Mouse (Mus musculus) left cerebral cortex, postnatal 14 days (tissue): Measurements from ENCODE around the gene Gdpgp1. TPM values are rescaled to one million over a fixed set of nuclear protein-coding genes. Genes with fewer than 3 reads are reported as not detected.

ENCODE experiments used
- DNase-seq, 2 experiments: peaks; one replicate each; pipeline ENCODE4 v3.0.0; 2021 to 2022; ENCODE audit warnings: low spot score in 2 of 2, mixed read lengths in 1 of 2
- intact Hi-C: fragments of 180-260 bp; cut with DNase I; formaldehyde crosslinking; loops from one replicate; pipeline ENCODE4 v1.15.1; 2025
- total RNA-seq, 2 experiments: library from RNA; stranded (reverse); gene quantifications; 2 replicates each; pipeline ENCODE4 v1.2.3; 2021

The Gdpgp1 gene
- total RNA-seq, 2 experiments from 2014 or later = 6.6 to 6.7 TPM

- intact Hi-C loops = loop anchor here (2.0 kb wide), 1 partner anchor 74 kb away; no protein-coding TSS in a partner anchor
- no peak for DNase-seq
These were observed 18.2 kb upstream of the Gdpgp1 start for GRCm38 (mm10) chr7:80214459-80214858.

DNA sequence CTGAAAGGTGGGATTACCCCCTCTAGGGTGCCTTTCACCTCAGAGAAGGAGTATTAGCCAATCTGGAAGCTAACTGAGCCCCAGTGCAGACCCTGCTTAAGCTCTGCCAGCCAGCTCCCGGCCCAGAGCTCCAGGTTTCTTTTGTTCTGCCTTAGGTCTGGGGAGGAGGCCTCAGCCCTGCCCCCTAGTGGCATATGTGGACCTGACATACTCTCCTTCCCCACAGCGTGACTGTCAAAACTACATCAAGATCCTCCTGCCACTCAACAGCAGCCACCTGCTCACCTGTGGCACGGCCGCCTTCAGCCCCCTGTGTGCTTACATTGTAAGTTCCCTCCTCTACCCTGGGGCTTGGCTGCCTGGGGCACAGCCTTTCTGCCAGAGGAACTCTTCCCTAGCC lies 17.3 kb upstream of the Gdpgp1 start:
- DNase-seq = peak; percentile 73 to 80
- intact Hi-C loops = loop anchor here (2.0 kb wide), 1 partner anchor 75 kb away; no protein-coding TSS in a partner anchor

DNA sequence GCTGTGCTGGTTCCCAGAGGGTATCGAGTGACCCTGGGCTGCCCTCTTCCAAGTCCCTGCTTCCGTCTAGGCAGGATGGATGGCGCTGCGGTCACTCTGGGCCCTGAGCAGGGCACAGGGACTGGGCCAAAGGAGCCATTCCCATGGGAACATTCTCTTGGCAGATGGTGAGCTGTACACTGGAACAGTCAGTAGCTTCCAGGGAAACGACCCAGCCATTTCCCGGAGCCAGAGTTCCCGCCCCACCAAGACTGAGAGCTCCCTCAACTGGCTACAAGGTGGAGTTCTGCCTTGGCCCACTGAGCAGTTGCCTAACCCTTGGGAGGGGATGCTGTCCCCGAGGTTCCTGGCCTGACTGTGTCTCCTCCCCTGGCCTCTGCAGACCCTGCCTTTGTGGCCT lies 16.1 kb upstream of the Gdpgp1 start:
- DNase-seq = peak; percentile 43 to 56
- intact Hi-C loops = no loop called here

DNA sequence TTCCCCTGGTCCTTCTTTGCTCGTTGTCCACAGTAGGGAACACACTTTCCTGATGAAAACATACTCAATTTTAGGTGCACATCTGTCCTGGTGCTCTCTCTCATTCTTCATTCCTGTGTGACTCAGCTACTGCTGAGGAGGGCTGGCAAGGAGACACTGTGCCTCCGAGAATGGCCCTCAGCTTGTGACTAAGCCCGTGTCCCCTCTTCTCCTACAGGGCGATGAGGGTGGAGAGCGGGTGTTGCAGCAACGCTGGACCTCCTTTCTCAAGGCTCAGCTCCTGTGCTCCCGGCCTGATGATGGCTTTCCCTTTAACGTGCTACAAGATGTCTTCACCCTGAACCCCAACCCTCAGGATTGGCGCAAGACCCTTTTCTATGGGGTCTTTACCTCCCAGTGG lies 14.0 kb upstream of the Gdpgp1 start:
- DNase-seq = no peak
- intact Hi-C loops = no loop called here

DNA sequence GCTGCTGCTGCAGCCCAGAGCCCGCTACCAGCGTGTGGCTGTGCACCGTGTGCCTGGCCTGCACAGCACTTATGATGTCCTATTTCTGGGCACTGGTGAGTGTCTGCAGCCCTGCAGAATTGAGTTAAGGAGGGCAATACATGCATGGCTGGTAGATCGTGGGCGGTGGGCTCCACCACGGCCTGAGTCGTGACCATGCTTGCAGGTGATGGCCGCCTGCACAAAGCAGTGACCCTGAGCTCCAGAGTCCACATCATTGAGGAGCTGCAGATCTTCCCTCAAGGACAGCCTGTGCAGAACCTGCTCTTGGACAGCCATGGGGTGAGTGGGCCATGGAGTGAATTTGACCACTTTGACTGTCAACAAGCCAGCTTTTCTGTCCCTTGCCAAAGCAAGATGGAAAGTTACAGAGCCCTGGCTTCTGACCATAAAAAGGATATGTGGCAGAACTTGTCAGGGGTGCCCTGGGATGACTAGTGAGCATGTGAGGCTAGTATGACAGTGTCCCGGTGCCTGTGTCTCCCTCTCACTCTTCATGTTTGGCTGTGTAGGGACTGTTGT lies 12.3 kb upstream of the Gdpgp1 start:
- intact Hi-C loops = no loop called here
- no peak for DNase-seq

GRCm38 (mm10) chr7:80221179-80221750 lies 11.4 kb upstream of the Gdpgp1 start:
- DNase-seq = no peak
- intact Hi-C loops = no loop called here

DNA sequence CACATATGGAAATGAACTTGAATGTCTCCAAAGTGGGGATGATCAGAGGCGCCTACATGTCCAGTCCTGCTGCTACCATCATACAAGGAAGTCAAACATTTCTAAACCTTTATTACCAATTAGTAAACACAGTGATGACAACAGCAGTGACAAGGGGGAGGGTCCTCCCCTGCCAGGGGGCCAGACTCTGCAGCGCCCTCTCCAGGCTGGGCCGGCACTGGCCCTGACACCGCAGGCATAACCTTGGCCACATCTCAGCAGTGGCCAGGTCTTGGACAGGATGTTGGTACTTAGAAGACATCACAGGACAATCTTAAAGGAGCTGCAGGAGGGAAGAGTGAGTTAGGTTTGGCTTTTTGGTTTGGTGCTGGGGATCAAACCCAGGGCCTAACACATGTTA lies 5.6 kb upstream of the Gdpgp1 start:
- intact Hi-C loops = no loop called here
- DNase-seq = no peak

GRCm38 (mm10) chr7:80230196-80230595 lies 2.5 kb upstream of the Gdpgp1 start:
- intact Hi-C loops = no loop called here
- no peak for DNase-seq

DNA sequence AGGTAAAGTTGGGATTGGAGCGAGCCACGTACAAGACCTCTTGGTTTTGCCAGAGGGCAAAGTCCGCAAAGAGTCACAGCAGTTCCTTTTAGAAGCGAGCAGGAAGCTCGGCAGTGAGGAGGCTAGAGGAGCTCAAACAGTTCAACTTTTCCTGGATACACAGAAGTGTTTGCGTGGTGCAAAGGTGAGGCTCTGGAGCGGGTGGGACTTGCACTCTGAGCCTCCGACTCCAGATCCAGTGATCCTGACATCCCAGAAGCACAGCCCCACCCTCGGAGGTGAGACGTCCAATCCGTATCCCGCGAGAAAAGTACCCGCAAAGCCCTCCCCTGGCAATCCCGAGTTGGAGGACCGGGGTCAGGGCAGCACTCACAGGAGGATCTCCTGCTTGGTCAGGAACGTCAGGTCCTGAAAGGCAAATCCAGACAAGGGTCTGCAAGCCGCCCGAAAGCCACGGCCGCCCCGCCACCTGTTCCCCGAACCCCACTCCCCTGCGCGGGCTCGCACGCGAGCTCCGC lies 635 bp upstream of the Gdpgp1 start:
- DNase-seq = no peak
- intact Hi-C loops = no loop called here

GRCm38 (mm10) chr7:80233799-80234198 lies 1.1 kb downstream of the Gdpgp1 start:
- no peak for DNase-seq
- intact Hi-C loops = no loop called here

DNA sequence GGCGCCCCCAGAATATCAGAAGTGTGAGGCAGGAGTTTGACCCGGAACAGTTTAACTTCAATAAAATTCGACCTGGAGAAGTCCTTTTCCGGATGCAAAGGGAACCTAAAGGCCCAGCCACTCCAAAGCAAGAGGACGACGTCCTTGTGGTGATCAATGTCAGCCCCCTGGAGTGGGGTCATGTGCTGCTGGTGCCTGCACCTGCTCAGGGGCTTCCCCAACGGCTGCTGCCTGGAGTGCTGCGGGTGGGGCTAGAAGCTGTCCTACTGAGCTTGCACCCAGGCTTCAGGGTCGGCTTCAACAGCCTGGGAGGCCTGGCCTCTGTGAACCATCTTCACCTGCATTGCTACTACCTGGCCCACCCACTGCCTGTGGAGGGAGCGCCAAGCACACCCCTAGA lies 5.9 kb downstream of the Gdpgp1 start:
- intact Hi-C loops = no loop called here
- no peak for DNase-seq

- intact Hi-C loops = no loop called here
- DNase-seq = no peak
These were observed 9.0 kb downstream of the Gdpgp1 start for GRCm38 (mm10) chr7:80241661-80242060.

- intact Hi-C loops = no loop called here
- DNase-seq = no peak
These were observed 12.2 kb downstream of the Gdpgp1 start for GRCm38 (mm10) chr7:80244851-80245250.

GRCm38 (mm10) chr7:80246148-80246721 lies 13.6 kb downstream of the Gdpgp1 start, which contains the start of gene Ttll13:
Gene Ttll13, plus strand, starts transcription at chr7:80246376.
- intact Hi-C loops = no loop called here
- DNase-seq = peak; percentile 96 to 98

GRCm38 (mm10) chr7:80246859-80247258 lies 14.2 kb downstream of the Gdpgp1 start:
- intact Hi-C loops = no loop called here
- DNase-seq = no peak

GRCm38 (mm10) chr7:80252437-80252836 lies 19.8 kb downstream of the Gdpgp1 start:
- no peak for DNase-seq
- intact Hi-C loops = no loop called here

DNA sequence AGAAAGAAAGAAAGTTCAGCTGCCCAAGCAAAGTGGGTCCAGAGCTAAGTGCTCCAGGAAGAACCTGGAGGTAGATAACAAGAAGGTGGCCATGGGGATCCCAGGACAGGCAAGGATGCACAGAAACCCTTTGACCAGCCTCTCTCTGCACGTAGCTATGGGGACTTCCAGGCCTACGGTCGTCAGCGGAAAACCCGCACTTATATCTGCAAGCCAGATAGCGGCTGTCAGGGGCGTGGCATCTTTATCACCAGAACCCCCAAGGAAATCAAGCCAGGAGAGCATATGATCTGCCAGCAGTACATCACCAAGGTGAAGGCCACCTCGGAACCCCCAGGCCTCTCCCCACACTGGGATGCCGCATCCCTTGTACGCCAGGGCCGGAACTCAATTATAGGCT lies 20.2 kb downstream of the Gdpgp1 start:
- intact Hi-C loops = no loop called here
- DNase-seq = no peak

DNA sequence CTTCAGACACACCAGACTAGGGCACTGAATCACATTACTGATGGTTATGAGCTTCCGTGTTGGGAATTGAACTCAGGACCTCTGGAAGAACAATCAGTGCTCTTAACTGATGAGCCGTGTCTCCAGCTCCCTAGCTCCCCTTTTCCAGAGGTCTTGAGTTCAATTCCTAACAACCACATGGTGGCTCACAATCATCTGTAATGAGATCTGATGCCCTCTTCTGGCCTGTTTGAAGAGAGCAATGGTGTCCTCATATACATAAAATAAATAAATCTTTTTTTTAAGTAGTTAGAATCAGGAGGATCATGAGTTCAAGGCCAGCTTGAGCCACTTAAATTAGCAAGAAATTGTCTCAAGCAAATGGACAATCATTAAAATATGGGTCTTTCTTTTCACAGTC lies 23.3 kb downstream of the Gdpgp1 start:
- DNase-seq = no peak
- intact Hi-C loops = no loop called here

DNA sequence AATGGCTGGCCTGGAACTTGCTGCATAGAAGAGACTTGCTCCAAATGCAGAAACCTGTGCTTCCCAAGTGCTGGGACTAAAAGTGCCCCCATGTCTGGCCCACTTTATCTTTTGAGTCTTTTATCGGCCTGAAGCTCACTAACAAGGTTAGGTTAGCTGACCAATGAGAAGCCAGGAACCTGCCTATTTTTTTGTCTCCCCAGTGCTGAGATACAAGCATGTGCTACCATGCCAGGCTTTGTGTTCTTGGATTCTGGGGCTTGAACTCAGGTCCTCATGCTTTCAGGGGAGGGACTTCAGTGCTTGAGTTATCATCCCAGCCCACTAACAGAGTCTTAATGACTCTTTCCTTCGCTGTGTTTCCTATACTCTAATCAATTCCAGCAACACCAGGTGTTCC lies 25.0 kb downstream of the Gdpgp1 start:
- no peak for DNase-seq
- intact Hi-C loops = no loop called here

GRCm38 (mm10) chr7:80260625-80261371 lies 28.1 kb downstream of the Gdpgp1 start, which contains the start of gene Ngrn:
Gene Ngrn, plus strand, starts transcription at chr7:80261215.
- intact Hi-C loops = no loop called here

More at GRCm38 (mm10) chr7:80260625-80261371, 28.1 kb downstream of the Gdpgp1 start, which contains the start of gene Ngrn:
- peak; percentile 86 to 88 for DNase-seq
